Mouse (Mus musculus): ENCODE measurements around the gene Olfr316. TPM values are rescaled to one million over a fixed set of nuclear protein-coding genes. Genes with fewer than 3 reads are reported as not detected.
"Not testable (repeated sequence)": the region's sequence is repeated elsewhere in the genome, so short reads cannot be mapped to it uniquely, and the experiment has no call there.

Gene Olfr316
- total RNA-seq (2021): not detected

DNA sequence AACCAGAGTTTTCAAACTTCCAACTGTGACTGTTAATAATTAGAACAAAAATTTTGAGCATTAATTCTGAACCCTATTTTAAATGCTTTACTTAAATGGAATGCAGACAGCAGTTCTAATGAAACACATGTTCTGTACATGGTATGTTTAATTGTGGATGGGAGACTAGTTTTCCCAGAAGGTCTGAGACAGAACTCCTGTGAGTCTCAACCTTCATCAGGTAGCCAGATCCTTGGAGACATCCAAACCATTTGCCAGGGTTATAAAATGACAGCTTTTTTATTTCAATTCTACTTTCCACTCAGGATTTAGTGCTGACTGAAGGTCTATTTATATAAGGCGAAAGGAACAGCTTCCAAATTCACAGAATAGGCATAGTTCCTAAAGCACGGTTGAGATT lies at the start of gene Olfr316:
Gene Olfr316, plus strand, starts transcription at position 301 of the 400 bp plus-strand sequence.
- no peak for DNase-seq
- intact Hi-C loops (cut with DNase I): no loop called here

DNA sequence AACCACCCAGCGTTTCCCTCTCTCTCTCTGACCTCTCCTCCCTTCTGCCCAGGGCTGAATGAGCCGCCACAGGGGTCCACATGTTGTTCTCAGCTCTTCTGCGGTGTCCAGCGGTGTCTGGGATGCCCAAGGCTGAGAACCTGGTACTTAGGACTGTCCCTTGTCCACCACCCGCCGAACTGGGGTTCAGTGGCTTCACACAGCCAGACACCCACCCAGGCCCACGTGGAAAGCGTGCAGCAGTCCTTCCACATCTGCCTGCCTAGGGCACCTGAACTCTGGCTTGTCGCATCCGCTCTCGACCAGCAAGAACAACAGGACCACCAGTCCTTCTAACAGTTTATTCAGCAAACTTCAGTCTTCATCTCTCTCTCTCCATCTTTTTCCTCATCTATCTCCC lies 43.4 kb upstream of the Olfr316 start:
- DNase-seq: no peak
- intact Hi-C loops (cut with DNase I): no loop called here

DNA sequence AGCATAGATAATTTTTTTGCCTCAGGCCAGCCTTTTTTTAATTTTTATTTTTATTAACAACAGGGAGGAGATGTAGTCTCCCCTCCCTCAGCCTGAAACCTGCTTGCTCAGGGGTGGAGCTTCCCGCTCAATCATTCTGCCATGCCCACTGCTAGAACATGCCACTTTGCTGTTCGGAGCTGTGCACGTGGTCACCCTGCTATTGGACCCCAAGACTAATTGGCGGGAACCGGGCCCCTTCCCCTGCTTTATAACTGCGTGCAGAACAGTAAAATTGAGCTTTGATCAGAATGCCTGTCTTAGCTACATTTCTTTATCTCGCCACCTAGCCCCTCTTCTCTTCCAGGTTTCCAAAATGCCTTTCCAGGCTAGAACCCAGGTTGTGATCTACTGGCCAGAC lies 34.8 kb upstream of the Olfr316 start:
- intact Hi-C loops (cut with DNase I); DNase-seq: not testable (repeated sequence)

DNA sequence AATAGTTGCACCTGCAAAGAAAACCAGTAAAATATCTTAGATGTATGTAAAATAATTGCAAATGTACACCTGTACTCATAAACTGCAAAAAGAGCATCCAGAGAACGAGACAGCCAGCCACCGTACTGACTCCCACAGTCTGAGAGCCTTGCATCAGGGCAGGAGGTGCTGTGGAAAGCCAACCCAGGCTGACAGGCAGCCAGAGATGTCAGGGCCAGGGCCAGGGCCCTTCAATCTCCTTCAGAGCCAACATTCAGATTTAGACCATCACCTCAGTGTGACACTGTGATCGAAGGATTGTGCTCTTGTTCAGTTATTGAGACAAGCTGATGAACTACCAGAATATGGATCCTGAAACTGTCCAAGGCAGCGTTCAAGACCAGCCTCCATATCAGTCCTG lies 32.8 kb upstream of the Olfr316 start:
- intact Hi-C loops (cut with DNase I): no loop called here
- DNase-seq: no peak

GRCm38 (mm10) chr11:58723914-58724313 lies 28.6 kb upstream of the Olfr316 start, which contains the start of gene Olfr318:
TSS of gene Olfr318 (minus strand) at chr11:58724014.
- intact Hi-C loops (cut with DNase I): no loop called here
- DNase-seq: no peak

GRCm38 (mm10) chr11:58727896-58728650 lies 24.5 kb upstream of the Olfr316 start:
- DNase-seq; intact Hi-C loops (cut with DNase I): not testable (repeated sequence)

DNA sequence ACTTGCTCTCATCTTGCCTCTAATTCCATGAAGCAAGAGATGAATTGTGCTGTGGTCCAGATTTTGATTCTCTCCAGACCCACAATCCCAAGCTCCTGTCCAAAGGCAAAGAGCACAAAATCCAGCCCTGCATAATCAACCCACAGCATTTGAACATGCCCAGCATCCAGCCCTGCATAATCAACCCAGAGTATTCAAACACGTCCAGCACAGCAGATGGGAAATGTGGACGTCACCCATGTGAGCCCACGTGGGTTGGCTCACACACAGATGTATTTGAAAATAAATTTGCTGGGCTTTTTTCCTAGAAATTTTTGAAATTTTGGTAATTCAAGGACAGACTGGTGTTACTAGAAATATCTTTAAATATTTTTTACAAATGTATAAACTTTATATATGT lies 19.2 kb upstream of the Olfr316 start:
- no peak for DNase-seq
- intact Hi-C loops (cut with DNase I): no loop called here

DNA sequence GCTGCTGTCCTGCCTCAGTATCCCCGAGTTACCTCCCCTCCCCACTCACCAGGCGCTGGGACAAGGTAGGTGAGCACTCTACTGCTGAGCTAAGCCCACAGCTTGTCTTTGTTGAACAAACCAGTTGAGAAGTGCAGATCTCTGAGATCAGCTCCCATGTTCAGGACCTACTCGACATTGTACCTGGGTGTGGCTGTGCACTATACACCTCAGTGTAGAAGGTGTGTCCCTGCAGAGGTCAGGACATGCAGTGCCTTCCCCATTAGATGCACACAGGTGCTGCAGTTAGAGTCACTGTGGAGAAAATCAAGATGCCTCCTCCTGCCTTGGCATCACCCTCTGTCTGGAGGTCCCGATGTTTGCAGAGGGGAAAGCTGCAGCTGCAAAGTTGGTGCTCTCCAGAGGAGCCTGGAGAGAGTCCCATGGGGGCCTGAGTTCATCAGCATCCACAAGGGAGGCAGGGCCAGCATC lies 13.7 kb upstream of the Olfr316 start, which contains the start of gene Olfr317:
Gene Olfr317, minus strand, starts transcription at position 421 of the 471 bp plus-strand sequence.
- DNase-seq: no peak
- intact Hi-C loops (cut with DNase I): no loop called here

DNA sequence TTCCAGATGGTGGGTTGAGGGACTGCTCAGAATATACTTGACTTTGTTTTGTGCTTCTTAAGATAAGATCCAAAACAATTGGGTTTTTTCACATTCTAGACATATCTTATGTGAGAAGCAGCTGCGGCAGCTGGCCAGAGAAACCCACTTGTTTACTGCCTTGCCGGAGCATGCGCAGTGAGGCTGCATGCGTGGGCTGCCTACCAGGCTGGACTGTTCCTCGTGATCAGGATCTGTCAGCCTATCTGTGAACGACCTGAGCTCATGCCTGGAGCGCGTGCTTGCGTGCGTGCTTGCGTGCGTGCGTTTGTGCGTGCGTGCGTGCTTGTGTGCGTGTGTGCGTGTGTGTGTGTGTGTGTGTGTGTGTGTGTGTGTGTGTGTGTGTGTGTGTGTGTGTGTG lies 1.4 kb upstream of the Olfr316 start:
- intact Hi-C loops (cut with DNase I); DNase-seq: not testable (repeated sequence)

- intact Hi-C loops (cut with DNase I): no loop called here
- DNase-seq: no peak
Measured at GRCm38 (mm10) chr11:58772888-58773287, 20.4 kb downstream of the Olfr316 start, which contains the start of gene Olfr315. TSS of gene Olfr315 (plus strand) at chr11:58773188.

DNA sequence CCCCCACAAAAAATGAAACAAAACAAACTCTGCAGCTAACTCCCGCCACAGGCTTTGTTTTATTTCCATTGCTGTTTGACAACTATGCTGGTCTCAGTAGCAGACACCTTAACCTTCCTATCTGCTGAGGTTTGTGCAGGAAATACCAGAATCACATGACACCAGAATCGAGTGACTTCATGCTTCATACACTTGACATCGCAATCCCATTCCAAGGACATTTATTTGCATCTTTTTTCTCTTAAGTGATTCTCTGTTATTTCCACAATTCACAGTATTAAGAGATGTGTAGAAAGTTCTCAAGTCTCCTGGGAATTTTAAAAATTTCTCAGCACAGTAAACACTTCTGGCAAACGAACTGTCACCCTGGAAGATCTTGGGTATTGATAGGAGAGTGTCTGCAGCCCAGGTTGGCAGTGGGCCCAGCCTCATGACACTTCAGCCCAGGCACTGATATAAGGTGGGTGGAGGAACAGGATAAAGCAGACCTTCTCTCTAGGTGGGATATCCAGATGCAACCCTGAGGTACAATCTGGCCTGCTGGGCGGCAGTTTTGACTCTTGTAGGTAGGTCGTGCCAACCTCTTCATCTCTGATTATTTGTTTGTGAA lies 30.1 kb downstream of the Olfr316 start, which contains the start of gene Olfr314:
Gene Olfr314, plus strand, starts transcription at position 473 of the 610 bp plus-strand sequence.
- intact Hi-C loops (cut with DNase I): no loop called here
- DNase-seq: no peak

GRCm38 (mm10) chr11:58784182-58784581 lies 31.6 kb downstream of the Olfr316 start:
- no peak for DNase-seq
- intact Hi-C loops (cut with DNase I): no loop called here

DNA sequence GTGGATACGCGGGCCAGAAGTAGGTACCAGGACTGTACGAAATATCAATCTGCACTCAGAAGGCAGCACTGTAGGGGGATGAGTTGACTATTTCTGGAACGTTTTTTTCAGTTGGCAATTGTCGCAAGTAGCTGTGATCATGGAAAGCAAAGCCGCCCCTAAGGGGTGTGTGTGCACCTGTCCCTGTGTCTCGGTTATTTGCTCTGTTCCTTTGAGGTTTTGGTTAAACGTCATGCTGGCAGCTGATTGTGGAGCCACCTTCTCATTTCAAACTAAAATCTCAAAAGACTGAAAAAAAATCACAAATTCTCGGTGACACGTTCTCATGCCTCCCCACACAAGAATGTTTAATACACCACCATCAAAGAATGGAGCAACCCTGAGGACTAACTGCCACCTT lies 35.1 kb downstream of the Olfr316 start:
- intact Hi-C loops (cut with DNase I): no loop called here
- DNase-seq: no peak

DNA sequence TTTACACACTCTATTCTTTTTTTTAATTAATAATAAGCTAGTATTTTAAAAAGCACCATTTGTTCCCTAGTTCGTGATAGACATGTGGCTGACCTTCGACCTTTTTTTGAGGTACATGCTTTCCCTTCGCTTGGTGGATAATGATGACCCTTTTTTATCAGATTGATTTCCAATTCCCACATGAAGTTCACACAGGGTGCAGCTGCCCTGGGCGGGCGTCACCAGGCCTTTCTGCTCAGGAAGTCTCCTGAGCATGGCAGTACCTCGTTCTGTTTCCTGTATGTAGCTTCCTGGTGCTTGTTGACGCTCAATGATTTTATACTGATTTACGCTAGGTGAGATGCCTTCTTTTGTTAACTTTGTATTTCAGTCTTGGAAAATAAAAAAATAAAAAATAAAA lies 35.8 kb downstream of the Olfr316 start:
- DNase-seq: no peak
- intact Hi-C loops (cut with DNase I): no loop called here

DNA sequence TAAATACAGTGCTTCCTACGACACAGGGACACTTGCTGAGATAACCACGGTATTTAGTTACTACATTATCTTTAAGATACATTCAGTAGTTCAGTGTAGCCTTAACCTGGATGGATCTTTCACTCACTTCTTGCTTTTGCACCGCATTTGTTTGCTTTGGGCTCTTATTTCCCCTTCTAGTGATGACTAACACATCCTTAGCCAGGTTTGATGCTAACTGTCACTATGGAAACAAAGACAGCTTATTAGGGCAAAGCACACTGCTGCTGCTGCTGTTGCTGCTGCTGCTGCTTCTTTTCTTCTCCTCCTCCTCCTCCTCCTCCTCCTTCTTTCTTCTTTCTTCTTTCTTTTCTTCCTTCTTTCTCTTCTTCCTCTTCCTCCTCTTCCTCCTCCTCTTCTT lies 37.0 kb downstream of the Olfr316 start:
- intact Hi-C loops (cut with DNase I): no loop called here
- DNase-seq: no peak

DNA sequence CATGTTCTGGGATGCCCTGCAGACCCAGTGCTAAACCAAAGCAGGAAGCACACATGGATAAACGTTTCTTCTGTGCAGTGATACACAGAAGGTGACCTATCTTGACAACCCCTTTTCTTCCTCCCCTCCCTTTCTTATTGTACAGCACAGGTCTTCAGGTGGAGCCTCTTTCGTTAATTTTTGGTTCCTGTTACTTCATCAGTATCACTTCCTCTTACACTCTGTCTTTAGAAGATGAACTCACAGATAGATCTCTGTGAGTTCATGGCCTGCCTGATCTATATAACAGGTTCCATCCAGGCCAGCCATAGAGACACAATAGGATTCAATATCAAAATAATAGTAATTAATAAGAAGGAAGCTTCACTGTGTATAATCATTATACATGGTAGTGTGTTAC lies 37.5 kb downstream of the Olfr316 start:
- no peak for DNase-seq
- intact Hi-C loops (cut with DNase I): no loop called here

DNA sequence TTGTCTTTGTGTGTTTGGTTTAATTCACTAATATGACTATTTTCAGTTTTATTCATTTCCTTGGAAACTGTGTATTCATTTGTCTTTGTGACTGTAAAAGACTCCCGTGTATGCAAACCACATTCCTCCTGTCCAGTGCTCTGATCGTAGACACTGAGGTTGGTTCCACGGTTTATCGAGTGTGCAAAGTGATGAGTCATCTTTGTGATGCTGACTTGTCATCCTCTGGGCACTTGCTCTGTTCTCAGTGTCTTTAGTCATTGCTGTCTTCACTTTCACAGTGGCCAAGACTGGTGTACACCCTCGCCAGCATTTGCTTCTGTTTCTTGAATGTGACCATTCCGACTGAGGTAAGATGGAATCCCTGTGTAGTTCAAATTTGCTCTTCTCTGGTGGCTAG lies 38.1 kb downstream of the Olfr316 start:
- intact Hi-C loops (cut with DNase I): no loop called here
- no peak for DNase-seq

GRCm38 (mm10) chr11:58795856-58796255 lies 43.3 kb downstream of the Olfr316 start:
- no peak for DNase-seq
- intact Hi-C loops (cut with DNase I): no loop called here

GRCm38 (mm10) chr11:58796850-58797249 lies 44.3 kb downstream of the Olfr316 start:
- no peak for DNase-seq

DNA sequence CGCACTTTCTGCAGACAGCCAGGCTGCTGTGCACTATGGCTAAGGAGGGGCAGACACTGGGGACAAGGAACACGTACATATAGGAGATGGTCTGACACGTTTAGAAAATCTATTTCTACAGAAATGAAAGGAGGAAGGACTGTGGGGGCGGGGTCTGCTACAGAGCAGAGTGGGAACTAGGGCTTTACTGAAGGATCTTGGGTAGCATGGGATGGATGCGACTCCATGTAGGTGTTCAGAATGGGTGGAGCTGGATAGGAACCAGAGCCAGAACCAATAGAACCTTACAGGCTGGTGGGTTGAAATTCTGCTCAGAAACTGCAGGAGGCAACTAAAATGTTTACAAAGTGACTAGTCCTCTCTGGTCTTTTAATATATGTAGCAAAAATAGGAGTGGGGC lies 47.2 kb downstream of the Olfr316 start:
- intact Hi-C loops (cut with DNase I): no loop called here
- no peak for DNase-seq

More at GRCm38 (mm10) chr11:58796850-58797249, 44.3 kb downstream of the Olfr316 start:
- intact Hi-C loops (cut with DNase I): no loop called here

DNA sequence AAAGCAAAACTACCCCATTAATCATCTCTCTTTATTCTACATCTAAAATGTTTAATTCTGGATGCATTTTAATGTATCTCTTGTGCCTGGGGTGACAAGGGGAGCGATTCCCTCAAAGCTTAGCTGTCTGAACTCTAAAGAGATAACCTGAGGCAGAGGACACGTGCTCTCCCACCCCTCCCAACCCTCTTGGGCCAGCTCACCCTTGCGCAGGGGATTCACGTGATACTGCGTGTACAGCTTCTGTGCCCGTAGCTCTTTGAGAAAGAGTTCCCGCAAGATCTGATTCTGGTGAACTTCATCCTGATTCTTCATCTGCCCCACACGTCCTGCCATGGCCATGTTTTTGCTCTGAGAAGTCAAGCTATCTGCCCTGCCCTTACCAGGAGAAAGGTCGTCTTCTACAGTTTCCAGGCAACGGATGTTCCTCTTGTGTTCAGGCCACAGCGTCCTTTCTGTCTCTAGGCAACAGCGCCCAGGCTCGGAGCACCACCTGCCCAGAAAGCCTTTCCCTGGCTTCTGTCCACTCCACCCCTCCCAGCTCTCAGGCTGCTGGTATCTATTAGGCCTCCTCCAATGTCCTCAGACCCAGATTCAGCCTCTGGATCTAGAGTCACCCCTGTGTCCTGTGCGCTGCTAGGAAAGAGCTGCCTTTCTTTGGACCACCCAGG lies 49.2 kb downstream of the Olfr316 start, which contains the start of gene Fam183b:
Gene Fam183b, minus strand, starts transcription at position 403 of the 671 bp plus-strand sequence.
- intact Hi-C loops (cut with DNase I): no loop called here
- DNase-seq: no peak

Data from heart, postnatal 36 days (tissue).